Mouse (Mus musculus): Measurements from ENCODE around the gene Prkrip1. TPM values are rescaled to one million over a fixed set of nuclear protein-coding genes. Genes with fewer than 3 reads are reported as not detected.
A peak's percentile ranks its signal among the peaks of the same experiment; 100 is the strongest.

Prkrip1 gene
- total and polyA plus RNA-seq, 3 experiments, result 45.5 to 94.8 (median 47.7) TPM

- TF ChIP-seq E2F4 (IDR thresholded peaks at IDR 0.05; ENCODE audit: insufficient replicate concordance, low read depth, low read length) (no peak), MAFK (IDR thresholded peaks at IDR 0.05; ENCODE audit: insufficient replicate concordance, low read length) (no peak), POLR2AphosphoS2 (IDR thresholded peaks at IDR 0.05; ENCODE audit: low read depth, low read length) (no peak), JUN (IDR thresholded peaks at IDR 0.05; ENCODE audit: insufficient read depth, low read depth, low read length) (no peak), ZC3H11A (IDR thresholded peaks at IDR 0.05; ENCODE audit: low read depth, low read length) (no peak), ETS1 (conservative IDR thresholded peaks at IDR 0.05; ENCODE audit: low read depth, low read length) (no peak), CHD2 (IDR thresholded peaks at IDR 0.05; ENCODE audit: low read length) (no peak), SIN3A (IDR thresholded peaks at IDR 0.05; ENCODE audit: low read length) (no peak), USF1 (IDR thresholded peaks at IDR 0.05; ENCODE audit: low read depth, low read length) (no peak), USF2 (conservative IDR thresholded peaks at IDR 0.05; ENCODE audit: low read depth, low read length) (no peak), NRF1 (IDR thresholded peaks at IDR 0.05; ENCODE audit: low read depth, low read length) (no peak), MXI1 (IDR thresholded peaks at IDR 0.05; ENCODE audit: low read depth, low read length) (no peak), BHLHE40 (IDR thresholded peaks at IDR 0.05; ENCODE audit: low read depth, low read length) (peak; percentile 39; the same call in 1 of the 2 replicates), TCF12 (IDR thresholded peaks at IDR 0.05; ENCODE audit: low read depth, low read length) (peak; percentile 10; the same call in 1 of the 2 replicates), CTCF (conservative IDR thresholded peaks at IDR 0.05 in 1 of 2, IDR thresholded peaks at IDR 0.05 in 1 of 2; ENCODE audit: low read depth in 2 of 2, low read length in 2 of 2) (peak in 1 of 2 experiments; percentile 18; a peak in 1 of 4 replicates), PAX5 (IDR thresholded peaks at IDR 0.05; ENCODE audit: low read length) (no peak), ZMIZ1 (IDR thresholded peaks at IDR 0.05; ENCODE audit: low read depth, low read length) (0 out of 2 replicates have a peak, but pooled peaks have one; percentile 27)
- dilution Hi-C loops (cut with MboI; ENCODE audit: extremely low pct_ligation_motif_present, extremely low pct_unique_long_range_greater_than_20kb, low sequenced_read_pairs) (no loop called here), in situ Hi-C loops (cut with MboI; ENCODE audit: low pct_ligation_motif_present, low pct_unique_long_range_greater_than_20kb, low sequenced_read_pairs) (loop anchor here (5.0 kb wide), 1 partner anchor 48 kb away; the partner anchor contains the start of gene Prkrip1)
- Histone ChIP-seq H3K36me3 (replicated peaks in 1 of 2; ENCODE audit: control insufficient read depth in 1 of 2, insufficient read depth in 1 of 2, low read length in 1 of 2) (peaks cover 0 to 12% of the 10 kb centered on the region in 2 experiments), H3K27ac (ENCODE audit: insufficient read depth, low read depth) (peak overlapping the region; percentile 3; the same call in 1 of the 2 replicates), H3K4me2 (ENCODE audit: insufficient read depth, low read depth, poor library complexity, severe bottlenecking) (peak overlapping the region; percentile 76), H3K4me3 (replicated peaks in 1 of 3; ENCODE audit: low read depth in 2 of 3, low read length in 2 of 3, poor library complexity in 1 of 3) (peak overlapping the region; percentile 54 to 75 (median 68)), H3K4me1 (ENCODE audit: control insufficient read depth in 1 of 2, insufficient read depth in 2 of 2) (peaks cover 35 to 81% of the 10 kb centered on the region in 2 experiments), H3K9ac (ENCODE audit: insufficient read depth, low read depth) (no peak overlapping the region; the same call in 1 of the 2 replicates), H3K27me3 (replicated peaks) (no peaks in the 10 kb centered on the region), H3K79me2 (replicated peaks; ENCODE audit: control insufficient read depth, extremely low read depth, insufficient read depth, poor library complexity, severe bottlenecking) (no peaks in the 10 kb centered on the region), H3K9me3 (replicated peaks; ENCODE audit: low read length) (no peaks in the 10 kb centered on the region)
- peak; percentile 58 for DNase-seq (ENCODE audit: extremely low read depth)
These were observed 47.0 kb upstream of the Prkrip1 start for GRCm38 (mm10) chr5:136245541-136246451.

All from CH12.LX (cell line).